Mouse (Mus musculus) C2C12 (cell line): ENCODE measurements around the gene Isoc2b.

Experiments
- CEBPB ChIP-seq: IDR thresholded peaks from one replicate; pipeline ENCODE4 v1.6.1; 2011; ENCODE audit warnings: low read depth, mild to moderate bottlenecking, control low read depth, moderate library complexity
- CTCF ChIP-seq: IDR thresholded peaks from one replicate; pipeline ENCODE4 v1.5.1; 2011; ENCODE audit not compliant: control insufficient read depth, insufficient read depth, insufficient read length
- FOSL1 ChIP-seq: IDR thresholded peaks from one replicate; pipeline ENCODE4 v1.8.0; 2011; ENCODE audit warnings: mild to moderate bottlenecking, low read length; ENCODE audit not compliant: poor library complexity, insufficient read depth, severe bottlenecking
- MAX ChIP-seq: IDR thresholded peaks from one replicate; pipeline ENCODE4 v1.6.1; 2011; ENCODE audit warnings: mild to moderate bottlenecking, control low read depth
- MYOG ChIP-seq: IDR thresholded peaks from one replicate; pipeline ENCODE4 v1.6.1; 2011; ENCODE audit not compliant: control insufficient read depth, insufficient read length; ENCODE audit errors: extremely low read depth
- USF1 ChIP-seq: IDR thresholded peaks from one replicate; pipeline ENCODE4 v1.6.1; 2011; ENCODE audit warnings: low read depth, mild to moderate bottlenecking, control low read depth, moderate library complexity

- TF ChIP-seq FOSL1 = no peak
- no peak for TF ChIP-seq USF1
- TF ChIP-seq CTCF = no peak
- TF ChIP-seq MYOG = no peak
- no peak for TF ChIP-seq CEBPB
- TF ChIP-seq MAX = no peak
Measured at GRCm38 (mm10) chr7:4895186-4895585, 25.1 kb upstream of the Isoc2b start.
